Mouse (Mus musculus) midbrain, embryonic 13.5 days (tissue): ENCODE measurements at regions not wholly inside any gene's neighbourhood (a gene's known extent, or its start where the extent isn't known, plus 50 kb on each side); places are given as distances from the start of the nearest gene placed in this dataset.

ENCODE experiments used
- ATAC-seq: fragments of 200-750 bp; cut with Nextera tagmentation; 2 replicates; pipeline ENCODE4 v1.8.0; 2017; ENCODE audit warnings: mild to moderate bottlenecking, moderate TSS enrichment, moderate library complexity
- H3K27ac ChIP-seq: fragments of 300-500 bp; sonication (generic); 2 replicates; pipeline ENCODE4 v1.5.1; 2015; ENCODE audit warnings: inconsistent platforms, mild to moderate bottlenecking, moderate library complexity
- H3K27me3 ChIP-seq: fragments of 300-500 bp; sonication (generic); 2 replicates; pipeline ENCODE4 v1.6.1; 2015; ENCODE audit warnings: mild to moderate bottlenecking, inconsistent platforms
- H3K36me3 ChIP-seq: fragments of 300-500 bp; sonication (generic); 2 replicates; pipeline ENCODE4 v1.6.1; 2015; ENCODE audit warnings: mild to moderate bottlenecking, inconsistent platforms
- H3K4me1 ChIP-seq: fragments of 300-500 bp; sonication (generic); replicated peaks from 2 replicates; pipeline ENCODE4 v1.6.1; 2015; ENCODE audit warnings: inconsistent platforms
- H3K4me2 ChIP-seq: fragments of 300-500 bp; sonication (generic); replicated peaks from 2 replicates; pipeline ENCODE4 v1.6.1; 2015; ENCODE audit warnings: moderate library complexity, mild to moderate bottlenecking, inconsistent platforms
- H3K4me3 ChIP-seq: fragments of 300-500 bp; sonication (generic); replicated peaks from 2 replicates; pipeline ENCODE4 v1.5.1; 2015; ENCODE audit warnings: mild to moderate bottlenecking, inconsistent platforms
- H3K9ac ChIP-seq: fragments of 300-500 bp; sonication (generic); replicated peaks from 2 replicates; pipeline ENCODE4 v1.6.1; 2015; ENCODE audit warnings: mild to moderate bottlenecking, inconsistent platforms
- H3K9me3 ChIP-seq: fragments of 300-500 bp; sonication (generic); 2 replicates; pipeline ENCODE4 v1.6.1; 2016; ENCODE audit warnings: mild to moderate bottlenecking, inconsistent platforms
- WGBS: fragments of 180-500 bp; shearing (Covaris S2); methylation state at CpG from one replicate; pipeline ENCODE4 v1.1.7; 2015; 5-methylcytosine and 5-hydroxymethylcytosine counted together

DNA sequence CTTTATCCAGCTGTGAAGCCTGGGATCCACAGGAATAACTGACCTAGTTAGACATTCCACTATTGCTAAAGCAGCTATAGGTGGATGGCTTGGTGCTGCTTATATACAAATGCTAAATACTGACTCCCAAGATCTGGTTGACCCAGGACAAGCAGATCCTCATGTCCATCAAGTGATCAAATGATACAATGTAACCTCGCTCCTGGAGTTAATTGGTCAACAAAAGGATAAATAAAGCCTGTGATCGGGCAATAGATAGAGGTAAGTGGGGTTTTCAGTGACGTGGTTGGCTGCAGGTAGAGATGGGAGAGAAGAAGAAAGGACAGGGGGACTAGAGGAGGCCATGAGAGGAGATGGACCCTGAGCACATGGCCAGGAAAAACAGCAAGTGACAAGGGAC, 197.4 kb downstream of the Gadd45g start:
- H3K4me3 ChIP-seq: no peak overlapping the region
- H3K27me3 ChIP-seq: 0 out of 2 replicates have a peak, but pooled peaks cover 4% of the 10 kb centered on the region
- H3K36me3 ChIP-seq: no peaks in the 10 kb centered on the region
- H3K9me3 ChIP-seq: no peaks in the 10 kb centered on the region
- H3K4me1 ChIP-seq: peaks cover 35% of the 10 kb centered on the region
- no peak for ATAC-seq
- no peak overlapping the region for H3K27ac ChIP-seq
- no peak overlapping the region for H3K9ac ChIP-seq
- WGBS: 86% methylated on average over 3 of the region's 3 CpGs
- H3K4me2 ChIP-seq: no peak overlapping the region

DNA sequence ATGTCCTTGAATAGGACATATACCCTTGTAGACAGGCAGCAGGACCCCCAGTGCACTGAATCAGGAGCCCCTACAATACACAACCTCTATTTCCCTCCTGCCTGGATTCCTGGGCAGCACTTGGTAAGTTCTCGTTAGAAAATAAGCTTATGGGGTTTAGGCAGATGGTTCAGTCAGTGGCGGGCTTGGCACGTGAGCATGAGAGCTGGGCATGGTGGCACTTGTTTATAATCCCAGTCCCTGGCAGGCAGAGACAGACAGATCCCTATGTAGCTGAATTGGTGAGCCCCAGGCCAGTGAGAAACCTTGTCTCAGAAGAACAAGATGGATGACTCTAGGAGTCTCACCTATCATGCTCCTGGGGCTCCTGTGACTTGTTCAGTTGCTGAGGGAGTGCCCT, 198.9 kb downstream of the Gadd45g start:
- H3K27ac ChIP-seq: no peak overlapping the region
- H3K4me3 ChIP-seq: no peak overlapping the region
- 79% methylated on average over 3 of the region's 3 CpGs for WGBS
- no peaks in the 10 kb centered on the region for H3K36me3 ChIP-seq
- H3K4me2 ChIP-seq: no peak overlapping the region
- no peaks in the 10 kb centered on the region for H3K9me3 ChIP-seq
- H3K27me3 ChIP-seq: 0 out of 2 replicates have a peak, but pooled peaks cover 4% of the 10 kb centered on the region
- ATAC-seq: no peak
- H3K9ac ChIP-seq: no peak overlapping the region
- H3K4me1 ChIP-seq: peaks cover 35% of the 10 kb centered on the region

DNA sequence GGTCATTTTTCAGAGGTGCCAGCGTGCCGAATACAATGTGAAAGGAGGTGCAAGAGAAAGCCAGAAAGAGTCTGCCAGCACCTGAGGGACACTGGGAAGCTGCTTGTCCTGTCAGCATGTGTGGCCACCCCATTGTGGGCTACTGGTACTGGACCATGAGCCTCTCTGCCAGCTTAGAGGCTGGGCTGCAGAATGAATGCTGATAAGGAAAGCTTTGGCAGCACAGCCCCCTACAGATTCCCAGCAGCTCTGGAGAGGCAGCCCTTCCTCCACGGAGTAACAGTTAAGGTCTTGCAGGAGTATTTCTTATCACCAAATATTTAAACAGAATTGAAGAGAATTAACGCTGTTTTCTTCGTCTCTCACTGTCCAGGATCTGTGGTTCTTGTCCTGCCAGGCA, 199.5 kb downstream of the Gadd45g start:
- no peaks in the 10 kb centered on the region for H3K9me3 ChIP-seq
- no peak overlapping the region for H3K4me3 ChIP-seq
- H3K4me2 ChIP-seq: no peak overlapping the region
- no peak overlapping the region for H3K9ac ChIP-seq
- H3K4me1 ChIP-seq: peaks cover 35% of the 10 kb centered on the region
- ATAC-seq: peak; percentile 62; the same call in 1 of the 2 replicates
- H3K27me3 ChIP-seq: 0 out of 2 replicates have a peak, but pooled peaks cover 4% of the 10 kb centered on the region
- H3K36me3 ChIP-seq: no peaks in the 10 kb centered on the region
- WGBS: 70% methylated on average over 5 of the region's 5 CpGs
- no peak overlapping the region for H3K27ac ChIP-seq

- 0 out of 2 replicates have a peak, but pooled peaks cover 4% of the 10 kb centered on the region for H3K27me3 ChIP-seq
- no peak overlapping the region for H3K27ac ChIP-seq
- 70% methylated on average over 11 of the region's 11 CpGs for WGBS
- H3K9me3 ChIP-seq: no peaks in the 10 kb centered on the region
- no peak overlapping the region for H3K9ac ChIP-seq
- no peak overlapping the region for H3K4me2 ChIP-seq
- ATAC-seq: no peak
- H3K4me3 ChIP-seq: no peak overlapping the region
- H3K36me3 ChIP-seq: no peaks in the 10 kb centered on the region
- peaks cover 30% of the 10 kb centered on the region for H3K4me1 ChIP-seq
Observed at GRCm38 (mm10) chr13:52046700-52047099, 200.2 kb downstream of the Gadd45g start.

DNA sequence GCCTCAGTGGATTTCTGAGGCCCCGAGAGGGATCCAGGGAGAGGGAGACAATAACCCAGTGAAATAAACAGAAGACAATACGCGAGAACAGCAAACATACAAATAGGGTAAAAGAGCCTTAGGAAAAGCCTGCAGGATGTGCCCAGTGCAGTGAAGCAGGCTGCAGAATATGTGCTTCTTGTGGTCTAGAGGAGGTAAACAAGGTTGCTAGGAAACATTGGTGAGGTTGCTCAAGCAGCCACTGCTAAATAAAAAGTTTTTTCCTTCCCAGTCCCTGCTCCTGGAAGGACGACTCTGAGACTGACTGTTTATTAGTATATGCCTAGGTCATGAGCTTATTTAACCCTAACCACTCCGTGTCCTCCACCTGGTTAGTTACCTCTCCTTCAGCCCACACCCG, 201.5 kb downstream of the Gadd45g start:
- H3K9ac ChIP-seq: no peak overlapping the region
- 75% methylated on average over 6 of the region's 6 CpGs for WGBS
- H3K27ac ChIP-seq: no peak overlapping the region
- ATAC-seq: no peak
- H3K4me3 ChIP-seq: no peak overlapping the region
- H3K27me3 ChIP-seq: 0 out of 2 replicates have a peak, but pooled peaks cover 4% of the 10 kb centered on the region
- H3K4me2 ChIP-seq: no peak overlapping the region
- no peaks in the 10 kb centered on the region for H3K36me3 ChIP-seq
- H3K4me1 ChIP-seq: peaks cover 23% of the 10 kb centered on the region
- no peaks in the 10 kb centered on the region for H3K9me3 ChIP-seq

- 0 out of 2 replicates have a peak, but pooled peaks cover 4% of the 10 kb centered on the region for H3K27me3 ChIP-seq
- peaks cover 23% of the 10 kb centered on the region for H3K4me1 ChIP-seq
- ATAC-seq: no peak
- no peak overlapping the region for H3K27ac ChIP-seq
- no peak overlapping the region for H3K4me3 ChIP-seq
- no peaks in the 10 kb centered on the region for H3K36me3 ChIP-seq
- H3K9me3 ChIP-seq: no peaks in the 10 kb centered on the region
- H3K9ac ChIP-seq: no peak overlapping the region
- no peak overlapping the region for H3K4me2 ChIP-seq
- WGBS: 92% methylated on average over 3 of the region's 3 CpGs
Observed at GRCm38 (mm10) chr13:52048777-52049176, 202.3 kb downstream of the Gadd45g start.

DNA sequence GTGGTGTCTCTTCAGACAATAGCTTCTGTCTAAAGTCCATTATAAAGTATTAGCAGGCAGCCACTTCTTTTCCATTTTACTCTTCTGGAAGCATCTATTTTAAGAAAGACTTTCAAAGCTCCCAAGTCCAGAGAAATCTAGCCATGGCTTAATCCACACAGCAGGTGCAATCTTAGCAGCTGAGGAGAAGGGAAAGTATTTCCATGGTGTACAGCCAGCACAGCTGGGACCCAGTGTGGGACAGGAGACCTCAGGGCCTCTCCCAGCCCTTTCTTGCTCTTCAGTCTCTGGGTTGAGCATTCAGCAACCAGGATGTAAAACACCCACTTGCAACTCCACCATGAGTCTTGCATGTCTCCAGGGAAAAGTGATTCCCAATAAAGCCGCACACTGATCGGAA, 202.8 kb downstream of the Gadd45g start:
- H3K27ac ChIP-seq: no peak overlapping the region
- peaks cover 23% of the 10 kb centered on the region for H3K4me1 ChIP-seq
- ATAC-seq: no peak
- no peak overlapping the region for H3K9ac ChIP-seq
- H3K4me3 ChIP-seq: no peak overlapping the region
- H3K4me2 ChIP-seq: no peak overlapping the region
- H3K27me3 ChIP-seq: 0 out of 2 replicates have a peak, but pooled peaks cover 4% of the 10 kb centered on the region
- no peaks in the 10 kb centered on the region for H3K9me3 ChIP-seq
- 96% methylated on average over 2 of the region's 2 CpGs for WGBS
- H3K36me3 ChIP-seq: no peaks in the 10 kb centered on the region

DNA sequence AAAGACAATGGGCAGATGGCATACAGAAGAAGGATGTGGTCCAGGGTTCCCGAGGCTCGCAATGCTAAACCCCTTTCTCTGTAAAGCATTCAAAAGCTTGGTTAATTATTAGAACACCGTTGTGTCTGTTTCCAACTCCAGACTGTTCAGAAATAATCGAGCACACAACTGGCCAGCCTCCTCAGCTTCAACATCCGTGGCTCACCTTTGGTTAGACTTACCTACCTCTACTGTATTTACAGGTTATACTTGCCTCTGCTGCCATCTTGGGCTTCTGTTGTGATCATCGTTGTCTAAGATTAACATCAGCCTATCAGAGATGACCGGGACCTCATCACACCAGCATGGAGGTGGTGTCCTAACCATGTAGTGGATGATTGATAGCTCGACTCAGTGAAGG, 209.3 kb downstream of the Gadd45g start:
- 90% methylated on average over 8 of the region's 8 CpGs for WGBS
- ATAC-seq: no peak

GRCm38 (mm10) chr13:52057456-52057855, 211.0 kb downstream of the Gadd45g start:
- Histone ChIP-seq H3K9me3 (no peaks in the 10 kb centered on the region), H3K4me1 (no peaks in the 10 kb centered on the region; the same call in 1 of the 2 replicates), H3K9ac (no peak overlapping the region), H3K4me3 (no peak overlapping the region), H3K4me2 (no peak overlapping the region), H3K27ac (no peak overlapping the region), H3K36me3 (no peaks in the 10 kb centered on the region), H3K27me3 (no peaks in the 10 kb centered on the region)
- 92% methylated on average over 10 of the region's 10 CpGs for WGBS
- ATAC-seq: no peak

More for the DNA sequence above, 209.3 kb downstream of the Gadd45g start:
- H3K36me3 ChIP-seq: no peaks in the 10 kb centered on the region
- H3K9ac ChIP-seq: no peak overlapping the region
- no peak overlapping the region for H3K4me2 ChIP-seq
- no peak overlapping the region for H3K4me3 ChIP-seq
- H3K4me1 ChIP-seq: no peaks in the 10 kb centered on the region; the same call in 1 of the 2 replicates
- H3K27ac ChIP-seq: no peak overlapping the region
- H3K27me3 ChIP-seq: no peaks in the 10 kb centered on the region
- H3K9me3 ChIP-seq: no peaks in the 10 kb centered on the region

DNA sequence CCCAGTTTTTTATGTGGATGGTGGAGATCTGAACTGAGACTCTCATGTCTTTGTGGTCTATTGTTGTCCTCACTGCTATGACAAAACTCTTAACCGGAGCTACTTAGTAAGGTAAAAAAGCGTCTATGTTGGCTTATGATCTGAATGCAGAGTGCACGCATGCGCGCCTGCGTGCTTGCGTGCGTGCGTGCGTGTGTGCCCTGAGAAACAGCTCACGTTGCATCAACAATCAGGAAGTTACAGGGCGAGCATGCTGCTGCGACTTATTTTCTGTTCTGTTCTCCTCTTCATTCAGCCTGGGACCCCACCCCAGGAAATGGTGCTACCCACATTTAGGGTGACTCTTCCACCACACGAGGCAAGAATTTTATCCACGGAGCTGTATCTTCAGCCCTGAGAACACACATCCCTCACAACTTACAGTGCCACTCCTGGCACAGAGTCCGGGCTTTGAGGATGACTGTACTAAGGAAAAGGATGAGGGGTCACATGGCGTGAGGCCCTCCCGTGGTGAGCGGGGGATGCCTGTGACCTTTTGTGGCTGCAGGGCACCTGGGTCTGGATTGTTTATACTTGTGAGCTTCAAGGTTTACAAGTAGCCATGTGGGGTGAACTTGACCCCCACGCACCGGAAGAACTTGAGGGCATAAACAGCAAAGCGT, 213.4 kb downstream of the Gadd45g start:
- Histone ChIP-seq H3K9me3 (no peaks in the 10 kb centered on the region), H3K36me3 (no peaks in the 10 kb centered on the region), H3K27me3 (no peaks in the 10 kb centered on the region), H3K27ac (no peak overlapping the region), H3K4me1 (no peaks in the 10 kb centered on the region; the same call in 1 of the 2 replicates), H3K4me2 (no peak overlapping the region), H3K9ac (no peak overlapping the region), H3K4me3 (no peak overlapping the region)
- ATAC-seq: no peak
- 89% methylated on average over 22 of the region's 22 CpGs for WGBS

GRCm38 (mm10) chr13:52060418-52060870, 214.0 kb downstream of the Gadd45g start:
- no peaks in the 10 kb centered on the region for H3K36me3 ChIP-seq
- 75% methylated on average over 10 of the region's 10 CpGs for WGBS
- no peak overlapping the region for H3K4me2 ChIP-seq
- H3K9ac ChIP-seq: no peak overlapping the region
- H3K9me3 ChIP-seq: no peaks in the 10 kb centered on the region
- no peak overlapping the region for H3K4me3 ChIP-seq
- ATAC-seq: no peak
- no peaks in the 10 kb centered on the region; the same call in 1 of the 2 replicates for H3K4me1 ChIP-seq
- H3K27me3 ChIP-seq: no peaks in the 10 kb centered on the region
- no peak overlapping the region for H3K27ac ChIP-seq

DNA sequence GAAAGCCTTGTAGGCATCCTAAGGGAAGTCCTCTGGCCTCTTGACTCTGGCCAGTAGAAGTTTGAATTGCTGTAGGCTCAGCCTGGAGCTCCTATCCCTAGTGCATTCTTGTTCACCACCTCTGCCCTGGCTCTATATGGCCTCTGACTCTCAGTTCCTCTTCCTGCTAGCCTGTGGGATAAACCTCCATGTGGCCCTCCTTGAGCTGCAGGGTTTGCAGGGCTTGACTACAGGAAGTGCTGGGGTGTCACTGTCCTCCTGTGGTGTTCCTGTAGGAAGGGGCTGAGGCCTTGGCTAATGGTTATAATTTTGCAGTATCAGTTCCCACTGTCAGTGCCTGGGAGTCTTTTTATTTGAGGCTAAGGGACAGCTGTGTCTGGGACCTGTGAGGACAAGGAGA, 215.0 kb downstream of the Gadd45g start:
- no peaks in the 10 kb centered on the region for H3K36me3 ChIP-seq
- no peak overlapping the region for H3K27ac ChIP-seq
- H3K4me1 ChIP-seq: no peaks in the 10 kb centered on the region; the same call in 1 of the 2 replicates
- H3K9me3 ChIP-seq: no peaks in the 10 kb centered on the region
- H3K27me3 ChIP-seq: no peaks in the 10 kb centered on the region
- no peak overlapping the region for H3K4me2 ChIP-seq
- H3K9ac ChIP-seq: no peak overlapping the region
- no peak for ATAC-seq
- H3K4me3 ChIP-seq: no peak overlapping the region

- no peak overlapping the region for H3K4me2 ChIP-seq
- ATAC-seq: no peak
- H3K27me3 ChIP-seq: no peaks in the 10 kb centered on the region
- no peaks in the 10 kb centered on the region; the same call in 1 of the 2 replicates for H3K4me1 ChIP-seq
- no peak overlapping the region for H3K9ac ChIP-seq
- no peaks in the 10 kb centered on the region for H3K9me3 ChIP-seq
- no peak overlapping the region for H3K4me3 ChIP-seq
- no peak overlapping the region for H3K27ac ChIP-seq
- 88% methylated on average over 4 of the region's 4 CpGs for WGBS
- no peaks in the 10 kb centered on the region for H3K36me3 ChIP-seq
Observed at GRCm38 (mm10) chr13:52061881-52062280, 215.4 kb downstream of the Gadd45g start.
